Mouse (Mus musculus) kidney, adult 2 months (tissue): ENCODE measurements around the gene Angptl3. TPM values are rescaled to one million over a fixed set of nuclear protein-coding genes. Genes with fewer than 3 reads are reported as not detected.

Source experiments
- DNase-seq: peaks from one replicate; pipeline ENCODE4 v3.0.0; 2021
- H3K27ac ChIP-seq: fragments of 200-500 bp; 2 replicates; pipeline ENCODE4 v1.5.1; 2012; ENCODE audit warnings: low read depth, low read length, control low read depth, inconsistent platforms; ENCODE audit not compliant: insufficient read depth
- H3K27me3 ChIP-seq: fragments of 200-500 bp; replicated peaks from 2 replicates; pipeline ENCODE4 v1.6.1; 2012; ENCODE audit warnings: mild to moderate bottlenecking, moderate library complexity, low read length, inconsistent platforms; ENCODE audit not compliant: control insufficient read depth, insufficient read depth
- H3K36me3 ChIP-seq: fragments of 200-500 bp; 2 replicates; pipeline ENCODE4 v1.6.1; 2012; ENCODE audit warnings: mild to moderate bottlenecking, moderate library complexity, low read length, inconsistent platforms; ENCODE audit not compliant: control insufficient read depth, insufficient read depth
- H3K4me1 ChIP-seq: fragments of 200-500 bp; 2 replicates; pipeline ENCODE4 v1.6.1; 2011; ENCODE audit warnings: low read length; ENCODE audit not compliant: control insufficient read depth, insufficient read depth
- H3K4me3 ChIP-seq: fragments of 200-500 bp; 2 replicates; pipeline ENCODE4 v1.5.1; 2011; ENCODE audit warnings: mild to moderate bottlenecking, low read depth, low read length, control low read depth; ENCODE audit not compliant: insufficient read depth
- CTCF ChIP-seq: fragments of 200-500 bp; conservative IDR thresholded peaks from 2 replicates; pipeline ENCODE4 v1.5.1; 2011; ENCODE audit warnings: low read depth, mild to moderate bottlenecking, control low read depth, low read length, moderate library complexity, mixed read lengths; ENCODE audit not compliant: insufficient read depth, insufficient read length
- POLR2A ChIP-seq: fragments of 200-500 bp; IDR thresholded peaks from one replicate; pipeline ENCODE4 v1.6.1; 2011; ENCODE audit warnings: low read depth, low read length, control low read depth
- WGBS: fragments of 180-500 bp; shearing (Covaris S2); methylation state at CpG from one replicate; pipeline ENCODE4 v1.1.7; 2018; 5-methylcytosine and 5-hydroxymethylcytosine counted together
- polyA plus RNA-seq: library from polyadenylated mRNA; depleted of rRNA; stranded (reverse); fragments of >200 nt; gene quantifications from 2 replicates; pipeline ENCODE4 v1.2.3, GENCODE M21; 2012

Angptl3 gene
- polyA plus RNA-seq, 1 experiment, result 12.9 TPM

- H3K4me3 ChIP-seq, result no peak overlapping the region
- no peaks in the 10 kb centered on the region for H3K27me3 ChIP-seq
- no peak overlapping the region for H3K27ac ChIP-seq
- TF ChIP-seq POLR2A (no peak), CTCF (no peak)
- WGBS, result 28% methylated on average over 4 of the region's 4 CpGs
- H3K36me3 ChIP-seq, result no peaks in the 10 kb centered on the region
- peak; percentile 57 for DNase-seq
- H3K4me1 ChIP-seq, result peaks cover 6% of the 10 kb centered on the region
Measured at GRCm38 (mm10) chr4:99032921-99033320, 2.2 kb downstream of the Angptl3 start.

- H3K27ac ChIP-seq, result no peak overlapping the region
- WGBS, result 79% methylated on average over 3 of the region's 3 CpGs
Measured at GRCm38 (mm10) chr4:99044854-99045253, 14.1 kb downstream of the Angptl3 start.

GRCm38 (mm10) chr4:99046471-99046870 is 15.7 kb downstream of the Angptl3 start:
- H3K36me3 ChIP-seq, result no peaks in the 10 kb centered on the region
- 45% methylated on average over 3 of the region's 3 CpGs for WGBS
- TF ChIP-seq POLR2A (no peak), CTCF (no peak)
- H3K4me3 ChIP-seq, result no peak overlapping the region
- H3K4me1 ChIP-seq, result no peaks in the 10 kb centered on the region
- no peak for DNase-seq
- no peaks in the 10 kb centered on the region for H3K27me3 ChIP-seq
- H3K27ac ChIP-seq, result no peak overlapping the region

More at GRCm38 (mm10) chr4:99044854-99045253, 14.1 kb downstream of the Angptl3 start:
- H3K36me3 ChIP-seq, result no peaks in the 10 kb centered on the region
- no peaks in the 10 kb centered on the region for H3K27me3 ChIP-seq
- DNase-seq, result no peak
- TF ChIP-seq CTCF (no peak), POLR2A (no peak)
- H3K4me1 ChIP-seq, result no peaks in the 10 kb centered on the region
- no peak overlapping the region for H3K4me3 ChIP-seq

- TF ChIP-seq CTCF (no peak), POLR2A (no peak)
- no peaks in the 10 kb centered on the region for H3K4me1 ChIP-seq
- no peak overlapping the region for H3K4me3 ChIP-seq
- no peaks in the 10 kb centered on the region for H3K27me3 ChIP-seq
- H3K27ac ChIP-seq, result no peak overlapping the region
- WGBS, result 75% methylated on average over 2 of the region's 2 CpGs
- H3K36me3 ChIP-seq, result no peaks in the 10 kb centered on the region
- no peak for DNase-seq
Measured at GRCm38 (mm10) chr4:99048581-99048980, 17.8 kb downstream of the Angptl3 start.

- peak; percentile 28 for DNase-seq
- Histone ChIP-seq H3K4me1 (no peaks in the 10 kb centered on the region), H3K27me3 (no peaks in the 10 kb centered on the region), H3K36me3 (peaks cover 3% of the 10 kb centered on the region; the same call in 1 of the 2 replicates), H3K4me3 (no peak overlapping the region), H3K27ac (no peak overlapping the region)
- TF ChIP-seq POLR2A (no peak), CTCF (no peak)
- WGBS, result 45% methylated on average over 5 of the region's 5 CpGs
Measured at GRCm38 (mm10) chr4:99064524-99064923, 33.8 kb downstream of the Angptl3 start.

GRCm38 (mm10) chr4:99068806-99069205 is 38.1 kb downstream of the Angptl3 start:
- no peaks in the 10 kb centered on the region for H3K27me3 ChIP-seq
- no peaks in the 10 kb centered on the region for H3K4me1 ChIP-seq
- DNase-seq, result peak; percentile 26
- no peaks in the 10 kb centered on the region; the same call in 1 of the 2 replicates for H3K36me3 ChIP-seq
- TF ChIP-seq POLR2A (no peak), CTCF (peak; percentile 61; the same call in 1 of the 2 replicates)
- no peak overlapping the region for H3K27ac ChIP-seq
- 62% methylated on average over 6 of the region's 6 CpGs for WGBS
- H3K4me3 ChIP-seq, result no peak overlapping the region

GRCm38 (mm10) chr4:99078005-99078404 is 47.3 kb downstream of the Angptl3 start:
- no peak for DNase-seq
- Histone ChIP-seq H3K4me1 (no peaks in the 10 kb centered on the region), H3K27ac (no peak overlapping the region), H3K27me3 (no peaks in the 10 kb centered on the region), H3K4me3 (no peak overlapping the region), H3K36me3 (no peaks in the 10 kb centered on the region; the same call in 1 of the 2 replicates)
- 93% methylated on average over 3 of the region's 3 CpGs for WGBS
- TF ChIP-seq POLR2A (no peak), CTCF (no peak)

- no peaks in the 10 kb centered on the region for H3K27me3 ChIP-seq
- DNase-seq, result no peak
- H3K4me1 ChIP-seq, result no peaks in the 10 kb centered on the region
- WGBS, result 79% methylated on average over 1 of the region's 1 CpGs
- TF ChIP-seq POLR2A (no peak), CTCF (no peak)
- H3K27ac ChIP-seq, result no peak overlapping the region
- no peaks in the 10 kb centered on the region; the same call in 1 of the 2 replicates for H3K36me3 ChIP-seq
- no peak overlapping the region for H3K4me3 ChIP-seq
Measured at GRCm38 (mm10) chr4:99081169-99081568, 50.4 kb downstream of the Angptl3 start.
